Mouse (Mus musculus) C2C12 (cell line): ENCODE measurements around the gene Gtf3c6. TPM values are rescaled to one million over a fixed set of nuclear protein-coding genes. Genes with fewer than 3 reads are reported as not detected.
A peak's percentile ranks its signal among the peaks of the same experiment; 100 is the strongest.
"Not testable (repeated sequence)": the region's sequence is repeated elsewhere in the genome, so short reads cannot be mapped to it uniquely, and the experiment has no call there.

Experiments used
- H3K27me3 ChIP-seq: one replicate; pipeline ENCODE4 v1.6.1; 2011; ENCODE audit not compliant: control insufficient read depth, insufficient read depth, insufficient read length
- H3K36me3 ChIP-seq: one replicate; pipeline ENCODE4 v1.6.1; 2011; ENCODE audit not compliant: control insufficient read depth, insufficient read depth
- H3K4me3 ChIP-seq: one replicate; pipeline ENCODE4 v1.5.1; 2011; ENCODE audit warnings: mild to moderate bottlenecking, control low read depth; ENCODE audit not compliant: poor library complexity, insufficient read depth, severe bottlenecking
- H3K79me2 ChIP-seq: one replicate; pipeline ENCODE4 v1.6.1; 2011; ENCODE audit not compliant: control insufficient read depth, insufficient read depth
- H3K79me3 ChIP-seq: one replicate; pipeline ENCODE4 v1.6.1; 2011; ENCODE audit warnings: low read depth, control low read depth
- H3ac ChIP-seq: one replicate; pipeline ENCODE3; 2011; ENCODE audit warnings: low read depth; ENCODE audit not compliant: control insufficient read depth, insufficient read length
- CEBPB ChIP-seq: IDR thresholded peaks from one replicate; pipeline ENCODE4 v1.6.1; 2011; ENCODE audit warnings: low read depth, mild to moderate bottlenecking, control low read depth, moderate library complexity
- CTCF ChIP-seq: IDR thresholded peaks from one replicate; pipeline ENCODE4 v1.5.1; 2011; ENCODE audit not compliant: control insufficient read depth, insufficient read depth, insufficient read length
- FOSL1 ChIP-seq: IDR thresholded peaks from one replicate; pipeline ENCODE4 v1.8.0; 2011; ENCODE audit warnings: mild to moderate bottlenecking, low read length; ENCODE audit not compliant: poor library complexity, insufficient read depth, severe bottlenecking
- MAX ChIP-seq: IDR thresholded peaks from one replicate; pipeline ENCODE4 v1.6.1; 2011; ENCODE audit warnings: mild to moderate bottlenecking, control low read depth
- MYOD1 ChIP-seq: IDR thresholded peaks from one replicate; pipeline ENCODE4 v1.6.1; 2011; ENCODE audit warnings: low read depth; ENCODE audit not compliant: control insufficient read depth, insufficient read length
- MYOG ChIP-seq: IDR thresholded peaks from one replicate; pipeline ENCODE4 v1.6.1; 2011; ENCODE audit not compliant: control insufficient read depth, insufficient read length; ENCODE audit errors: extremely low read depth
- USF1 ChIP-seq: IDR thresholded peaks from one replicate; pipeline ENCODE4 v1.6.1; 2011; ENCODE audit warnings: low read depth, mild to moderate bottlenecking, control low read depth, moderate library complexity
- long read RNA-seq, 2 experiments: library from polyadenylated mRNA; unstranded; transcript quantifications; one replicate each; pipeline ENCODE4 v2.0.0; 2019 to 2020
- polyA plus RNA-seq: library from polyadenylated mRNA; unstranded; fragments of >200 nt; fragmentation: generic; extraction: Trizol; gene quantifications from one replicate; pipeline ENCODE4 v1.2.1, GENCODE M21; 2012; ENCODE audit warnings: missing spikeins

Gtf3c6 gene
- 31.5 TPM for polyA plus RNA-seq
- long read RNA-seq, experiment 1, transcript Gtf3c6-206 (6 exons, 2,526 nt) = major isoform, 24 of 37 reads
- long read RNA-seq, experiment 1, transcript Gtf3c6-201 (6 exons, 887 nt) = minor isoform, 6 of 37 reads
- long read RNA-seq, experiment 1, partial matches to known transcripts = 7 of 37 reads
- long read RNA-seq, experiment 1, other reads (novel, unspliced or antisense) = 0 of 37 reads
- long read RNA-seq, experiment 2, transcript Gtf3c6-206 (6 exons, 2,526 nt) = major isoform, 41 of 69 reads
- long read RNA-seq, experiment 2, transcript Gtf3c6-201 (6 exons, 887 nt) = minor isoform, 19 of 69 reads
- long read RNA-seq, experiment 2, partial matches to known transcripts = 3 of 69 reads
- long read RNA-seq, experiment 2, other reads (novel, unspliced or antisense) = 4 of 69 reads

DNA sequence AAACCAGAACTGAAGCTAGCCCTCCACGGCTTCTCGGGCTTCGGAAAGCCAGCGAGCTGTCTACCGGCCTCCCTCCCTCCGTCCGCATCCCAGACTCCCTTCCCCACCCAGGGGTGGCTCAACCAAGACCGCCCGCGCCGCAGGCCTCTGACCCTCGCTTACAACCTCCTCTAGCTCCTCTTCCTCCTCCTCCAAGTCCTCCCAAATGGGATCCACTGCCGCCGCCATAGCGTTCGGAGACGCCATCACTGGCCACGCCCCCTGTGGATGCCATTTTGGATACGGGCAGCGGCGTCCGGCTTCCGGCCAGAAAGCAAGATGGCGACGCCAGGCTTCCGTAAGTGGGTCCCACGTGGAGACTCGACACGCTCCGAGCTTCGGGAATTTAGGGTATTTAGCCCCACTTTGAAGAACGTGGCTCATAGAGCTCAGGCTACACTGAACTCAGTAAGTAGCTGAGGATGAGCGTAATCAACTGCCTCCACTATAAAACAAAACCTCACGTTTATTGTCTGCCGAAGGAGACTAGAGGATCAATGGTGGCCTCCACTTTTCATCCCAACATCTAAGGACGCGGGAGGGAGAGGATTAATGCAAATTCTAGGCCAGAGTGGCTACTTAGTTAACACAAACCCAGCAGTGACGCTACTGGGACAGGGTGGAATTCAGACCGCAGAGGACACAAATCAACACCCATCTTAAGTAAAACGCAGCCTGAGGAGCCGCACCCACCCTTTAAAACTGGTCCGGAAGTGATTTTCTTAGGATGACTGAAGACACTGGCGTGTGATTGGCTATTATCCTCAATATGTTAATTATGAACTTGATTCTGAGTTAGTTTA lies at the start of gene Gtf3c6:
Gene Gtf3c6, minus strand, starts transcription at position 695 of the 842 bp plus-strand sequence.
- Histone ChIP-seq H3K36me3 (peaks cover 26% of the 10 kb centered on the region), H3K79me3 (peaks cover 2% of the 10 kb centered on the region), H3K27me3 (no peaks in the 10 kb centered on the region), H3K4me3 (peak within 1 kb of the TSS; percentile 68), H3ac (peak within 1 kb of the TSS; percentile 87), H3K79me2 (peaks cover 7% of the 10 kb centered on the region)
- TF ChIP-seq USF1 = peak; percentile 31
- TF ChIP-seq CEBPB = no peak
- TF ChIP-seq FOSL1 = no peak
- peak; percentile 98 for TF ChIP-seq MAX
- no peak for TF ChIP-seq MYOD1
- no peak for TF ChIP-seq MYOG
- TF ChIP-seq CTCF = no peak

DNA sequence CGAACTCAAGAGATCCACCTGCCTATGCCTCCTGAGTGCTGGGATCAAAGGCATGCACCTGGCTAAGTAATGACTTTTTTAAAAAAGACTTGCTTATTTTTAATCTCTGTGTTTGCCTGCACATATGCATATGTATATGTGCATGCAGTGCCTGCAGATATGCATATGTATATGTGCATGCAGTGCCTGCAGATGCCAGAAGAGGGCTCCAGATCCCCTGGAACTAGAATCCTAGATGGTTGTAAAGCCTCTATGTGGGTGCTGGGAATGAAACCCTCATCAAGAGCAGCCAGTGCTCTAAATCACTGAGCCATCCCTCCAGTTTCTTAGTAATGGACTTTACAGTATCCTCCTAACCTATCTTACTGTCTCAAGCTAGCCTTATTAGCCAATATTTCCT lies 48.1 kb upstream of the Gtf3c6 start:
- H3K27me3 ChIP-seq = no peaks in the 10 kb centered on the region
- H3ac ChIP-seq = no peak overlapping the region
- peaks cover 7% of the 10 kb centered on the region for H3K79me3 ChIP-seq
- H3K36me3 ChIP-seq = no peaks in the 10 kb centered on the region
- H3K79me2 ChIP-seq = peaks cover 8% of the 10 kb centered on the region
- no peak overlapping the region for H3K4me3 ChIP-seq
- no peak for TF ChIP-seq CEBPB
- TF ChIP-seq USF1 = no peak
- no peak for TF ChIP-seq MYOG

DNA sequence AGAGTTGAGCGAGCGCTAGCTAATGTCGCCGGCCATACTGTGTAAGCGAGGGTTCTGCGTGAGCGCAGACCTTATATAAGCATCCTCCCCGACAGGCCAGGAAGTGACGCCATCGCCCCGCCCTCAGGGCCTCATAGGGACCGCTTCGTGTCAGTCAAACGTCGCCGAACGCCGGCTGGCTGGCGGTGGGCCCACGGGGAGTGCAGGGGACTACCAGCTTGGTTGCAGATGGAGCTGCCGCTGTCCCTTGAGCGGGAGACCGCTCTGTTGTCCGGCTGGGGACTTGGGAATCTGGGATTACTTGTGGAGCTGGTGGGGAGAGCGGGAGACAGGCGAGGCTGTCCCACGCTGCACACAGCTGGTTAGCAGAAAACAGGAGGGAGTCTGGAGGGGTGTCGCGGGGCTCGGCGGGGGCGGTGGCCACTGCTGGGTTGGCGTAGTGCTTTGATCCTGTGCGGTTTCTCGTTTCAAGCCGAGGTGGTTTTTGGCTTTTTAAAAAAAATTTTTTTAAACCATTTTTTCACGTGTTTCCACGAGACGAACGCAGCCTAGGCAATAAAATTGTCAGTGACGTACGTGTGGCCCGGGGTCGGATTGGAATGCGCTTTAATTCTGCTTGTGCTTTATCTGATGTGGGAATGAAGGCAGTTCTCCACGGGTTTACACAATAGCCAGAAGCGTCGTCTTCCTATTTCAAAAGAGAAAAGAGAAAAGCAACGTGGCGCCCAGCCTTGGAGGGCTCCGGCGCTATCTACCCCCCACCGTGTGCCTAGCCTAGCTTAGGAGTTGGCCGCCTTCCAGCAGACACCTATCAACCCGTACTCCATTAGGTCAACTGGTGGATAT lies 44.5 kb upstream of the Gtf3c6 start, which contains the start of gene Amd1:
Gene Amd1, minus strand, starts transcription at position 47 of the 846 bp plus-strand sequence.
- peak within 1 kb of the TSS; percentile 96 for H3ac ChIP-seq
- H3K4me3 ChIP-seq = peak within 1 kb of the TSS; percentile 95
- TF ChIP-seq USF1 (no peak), MYOG (no peak), MAX (no peak), CEBPB (no peak), CTCF (no peak), MYOD1 (no peak), FOSL1 (no peak)
- peaks cover 43% of the 10 kb centered on the region for H3K79me3 ChIP-seq
- H3K27me3 ChIP-seq = no peaks in the 10 kb centered on the region
- H3K36me3 ChIP-seq = peaks cover 7% of the 10 kb centered on the region
- peaks cover 44% of the 10 kb centered on the region for H3K79me2 ChIP-seq

DNA sequence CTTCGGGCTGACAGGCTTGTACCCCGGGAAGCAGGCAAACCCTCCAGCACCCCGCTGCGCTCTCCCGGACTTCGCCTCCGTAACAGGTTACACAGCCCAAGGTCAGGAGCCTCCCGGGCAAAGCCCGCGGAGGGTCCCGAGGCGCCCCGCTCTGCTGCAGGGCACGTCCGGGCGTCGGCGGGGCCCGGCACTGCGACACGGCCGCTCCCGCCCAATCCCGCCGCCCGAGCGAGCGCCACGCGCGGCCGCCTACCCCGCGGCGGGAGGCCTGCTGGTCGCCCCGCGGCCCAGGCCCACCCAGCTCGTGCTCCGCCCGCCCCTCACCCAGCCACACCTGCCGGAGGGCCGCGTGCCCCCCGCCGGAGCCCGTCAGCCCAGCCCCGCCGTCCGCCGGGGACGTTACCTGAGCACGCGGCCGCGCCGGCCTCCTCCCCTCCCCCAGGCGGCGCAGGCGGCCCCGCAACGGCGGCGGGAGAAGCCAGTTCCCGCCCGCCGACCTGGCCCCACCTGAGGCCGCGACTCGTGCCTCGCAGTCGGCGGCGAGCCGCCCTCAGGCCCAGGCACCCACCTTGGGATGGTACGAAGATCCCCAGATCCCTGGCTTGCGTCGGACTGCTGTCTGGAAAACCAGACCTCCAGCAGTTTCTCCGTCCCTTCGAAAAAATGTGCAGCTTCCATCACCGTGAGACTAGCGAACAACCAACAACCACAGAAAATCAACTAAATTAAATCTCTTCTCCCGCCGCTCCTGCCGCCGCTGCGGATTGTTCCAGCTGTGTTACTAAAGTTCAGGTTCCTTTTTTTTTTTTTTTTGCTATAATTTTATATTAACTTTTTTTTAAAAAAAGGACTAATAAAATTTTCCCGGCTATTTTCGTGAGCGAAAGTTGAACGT lies 43.5 kb upstream of the Gtf3c6 start:
- peak overlapping the region; percentile 95 for H3K4me3 ChIP-seq
- not testable (repeated sequence) for H3K27me3 ChIP-seq, H3K36me3 ChIP-seq
- H3ac ChIP-seq = peak overlapping the region; percentile 96
- H3K79me2 ChIP-seq = peaks cover 54% of the 10 kb centered on the region
- H3K79me3 ChIP-seq = peaks cover 52% of the 10 kb centered on the region

DNA sequence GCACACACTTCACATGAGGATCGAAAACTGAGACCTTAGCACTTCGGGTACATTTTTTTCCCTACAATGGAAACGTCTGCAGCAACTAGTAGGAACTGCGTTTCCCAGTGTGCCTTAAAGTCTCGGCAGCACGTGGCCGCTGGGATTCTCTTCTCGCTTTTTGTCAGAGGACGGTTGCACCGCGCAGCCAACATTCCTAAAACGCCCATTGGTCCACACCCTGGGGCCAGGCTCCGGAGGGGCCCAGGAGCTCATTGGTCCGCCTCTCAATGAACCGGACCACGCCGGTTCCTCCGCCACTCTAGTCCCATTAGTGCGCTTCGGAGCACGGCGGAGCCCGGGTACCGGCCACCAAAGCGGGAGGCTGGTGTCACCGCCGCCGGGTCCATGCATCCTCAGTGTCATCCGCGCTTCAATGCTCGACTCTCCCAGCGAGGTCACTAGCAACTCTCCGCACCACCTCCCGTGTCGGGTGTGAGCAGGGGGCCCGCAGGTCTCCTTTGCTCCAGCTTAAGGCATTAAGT lies 42.8 kb upstream of the Gtf3c6 start:
- Histone ChIP-seq H3K79me3 (peaks cover 59% of the 10 kb centered on the region), H3K27me3 (no peaks in the 10 kb centered on the region), H3K79me2 (peaks cover 61% of the 10 kb centered on the region), H3ac (peak overlapping the region; percentile 96), H3K36me3 (peaks cover 7% of the 10 kb centered on the region), H3K4me3 (peak overlapping the region; percentile 95)
- TF ChIP-seq MYOG (no peak), CEBPB (no peak), MYOD1 (no peak), MAX (peak; percentile 99), CTCF (no peak), USF1 (peak; percentile 89), FOSL1 (no peak)
